Mouse (Mus musculus) CD8-positive naive resting alpha-beta T cell, adult 2 months (primary cell): ENCODE data around the gene Rnasel.
"Not testable (repeated sequence)": the region's sequence is repeated elsewhere in the genome, so short reads cannot be mapped to it uniquely, and the experiment has no call there.

Experiments
- DNase-seq, 2 experiments: peaks; one replicate each; pipeline ENCODE4 v3.0.0; 2022; ENCODE audit warnings: low read depth in 2 of 2, low spot score in 2 of 2

The Rnasel gene

GRCm38 (mm10) chr1:153767281-153767680, 18.1 kb downstream of the Rnasel start:
- DNase-seq, result no peak

- no peak for DNase-seq
Measured at GRCm38 (mm10) chr1:153768465-153768864, 19.2 kb downstream of the Rnasel start.

GRCm38 (mm10) chr1:153769571-153769970, 20.3 kb downstream of the Rnasel start:
- not testable (repeated sequence) for DNase-seq

GRCm38 (mm10) chr1:153769998-153770775, 21.0 kb downstream of the Rnasel start:
- no peak for DNase-seq

GRCm38 (mm10) chr1:153770776-153771167, 21.5 kb downstream of the Rnasel start:
- no peak for DNase-seq

GRCm38 (mm10) chr1:153775174-153775573, 25.9 kb downstream of the Rnasel start:
- no peak for DNase-seq

- no peak for DNase-seq
Measured at GRCm38 (mm10) chr1:153776257-153776656, 27.0 kb downstream of the Rnasel start.

GRCm38 (mm10) chr1:153778205-153778604, 29.0 kb downstream of the Rnasel start:
- no peak for DNase-seq

- no peak for DNase-seq
Measured at GRCm38 (mm10) chr1:153783339-153783738, 34.1 kb downstream of the Rnasel start.

- DNase-seq, result no peak
Measured at GRCm38 (mm10) chr1:153785608-153786007, 36.4 kb downstream of the Rnasel start.

- no peak for DNase-seq
Measured at GRCm38 (mm10) chr1:153790708-153791107, 41.5 kb downstream of the Rnasel start.

GRCm38 (mm10) chr1:153794241-153794640, 45.0 kb downstream of the Rnasel start:
- no peak for DNase-seq

GRCm38 (mm10) chr1:153802691-153803090, 53.5 kb downstream of the Rnasel start:
- no peak for DNase-seq

GRCm38 (mm10) chr1:153803530-153803929, 54.3 kb downstream of the Rnasel start:
- DNase-seq, result no peak

- peak; percentile 11 to 60 for DNase-seq
Measured at GRCm38 (mm10) chr1:153807390-153807993, 58.3 kb downstream of the Rnasel start.
